Mouse (Mus musculus): ENCODE results near the gene Prim2. TPM values are rescaled to one million over a fixed set of nuclear protein-coding genes. Genes with fewer than 3 reads are reported as not detected.
A peak's percentile ranks its signal among the peaks of the same experiment; 100 is the strongest.
"Not testable (repeated sequence)": the region's sequence is repeated elsewhere in the genome, so short reads cannot be mapped to it uniquely, and the experiment has no call there.

Prim2 gene
- total RNA-seq, 1 experiment, result 39.0 TPM

DNA sequence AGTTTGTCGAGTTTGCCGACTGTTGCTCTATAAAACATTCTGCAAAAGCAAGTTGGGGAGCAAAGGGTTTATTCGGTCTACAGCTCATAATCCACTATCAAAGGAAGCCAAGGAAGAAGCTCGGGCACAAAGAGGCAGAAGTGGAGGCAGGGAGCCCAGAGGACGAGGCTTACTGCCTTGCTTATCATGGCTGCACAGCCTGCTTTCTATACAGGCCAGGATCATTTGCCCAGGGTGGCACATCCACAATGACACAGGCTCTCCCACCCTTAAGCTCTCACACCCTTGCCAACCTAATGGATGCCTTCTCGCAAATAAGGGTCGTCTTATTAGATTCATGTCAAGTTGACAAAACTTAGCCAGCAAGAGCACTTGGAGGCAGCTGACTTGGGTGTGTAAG is 30.4 kb downstream of the Prim2 start:
- no peak for DNase-seq (ENCODE audit: low read depth, low spot score)
- Histone ChIP-seq H3K4me1 (ENCODE audit: control insufficient read depth in 2 of 2, insufficient read depth in 2 of 2, low read length in 2 of 2, poor library complexity in 1 of 2) (peaks cover 2 to 6% of the 10 kb centered on the region in 2 experiments; a peak in 2 of 4 replicates), H3K27ac (ENCODE audit: insufficient read depth, low read depth, low read length, poor library complexity, severe bottlenecking) (no peak overlapping the region), H3K9me3 (ENCODE audit: control insufficient read depth, insufficient read depth, low read depth, low read length) (no peaks in the 10 kb centered on the region), H3K9ac (ENCODE audit: insufficient read depth, low read depth, low read length, poor library complexity, severe bottlenecking) (no peak overlapping the region), H3K4me3 (ENCODE audit: insufficient read depth in 1 of 2, low read depth in 1 of 2, low read length in 2 of 2, poor library complexity in 1 of 2, severe bottlenecking in 1 of 2) (no peak overlapping the region), H3K36me3 (ENCODE audit: control insufficient read depth, insufficient read depth, low read length, poor library complexity, severe bottlenecking) (no peaks in the 10 kb centered on the region; the same call in 1 of the 2 replicates)
- in situ Hi-C loops (cut with MboI; ENCODE audit: low sequenced_read_pairs in 2 of 2, unreplicated experiment in 2 of 2), result no loop called here
- TF ChIP-seq ZC3H11A (IDR thresholded peaks at IDR 0.05; ENCODE audit: borderline replicate concordance, low read depth, low read length), result no peak

DNA sequence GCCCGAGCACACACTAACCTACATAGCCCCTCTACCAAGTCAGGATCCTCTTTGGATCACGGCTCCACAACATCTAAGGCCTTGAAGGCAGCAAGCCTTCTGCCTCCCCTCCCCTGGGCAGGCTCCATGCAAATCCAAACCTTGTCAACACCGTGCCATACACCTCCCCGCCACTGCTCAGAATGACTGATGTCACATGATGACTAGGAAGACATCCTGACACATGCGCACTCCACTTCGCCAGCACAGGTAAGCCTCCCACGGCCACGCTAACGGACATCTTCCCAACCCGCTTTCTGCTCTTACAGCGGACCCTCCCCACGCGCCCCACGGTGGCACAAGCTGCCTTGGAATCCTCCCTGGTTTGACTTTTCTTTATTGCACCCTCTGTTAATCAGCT is 31.8 kb downstream of the Prim2 start:
- peaks cover 2 to 6% of the 10 kb centered on the region in 2 experiments; a peak in 2 of 4 replicates for H3K4me1 ChIP-seq (ENCODE audit: control insufficient read depth in 2 of 2, insufficient read depth in 2 of 2, low read length in 2 of 2, poor library complexity in 1 of 2)
- in situ Hi-C loops (cut with MboI; ENCODE audit: low sequenced_read_pairs in 2 of 2, unreplicated experiment in 2 of 2), result no loop called here
- peak overlapping the region; percentile 50 for H3K9ac ChIP-seq (ENCODE audit: insufficient read depth, low read depth, low read length, poor library complexity, severe bottlenecking)
- H3K9me3 ChIP-seq (ENCODE audit: control insufficient read depth, insufficient read depth, low read depth, low read length), result no peaks in the 10 kb centered on the region
- H3K36me3 ChIP-seq (ENCODE audit: control insufficient read depth, insufficient read depth, low read length, poor library complexity, severe bottlenecking), result no peaks in the 10 kb centered on the region; the same call in 1 of the 2 replicates
- DNase-seq (ENCODE audit: low read depth, low spot score), result peak; percentile 50
- no peak for TF ChIP-seq MAFK (IDR thresholded peaks at IDR 0.05; ENCODE audit: insufficient read depth, low read depth, low read length)
- no peak for TF ChIP-seq CHD2 (IDR thresholded peaks at IDR 0.05; ENCODE audit: low read depth, low read length)
- no peak for TF ChIP-seq ZNF384 (IDR thresholded peaks at IDR 0.05; ENCODE audit: low read depth, low read length)
- TF ChIP-seq HCFC1 (IDR thresholded peaks at IDR 0.05; ENCODE audit: borderline replicate concordance, insufficient read depth, low read length), result no peak
- no peak for TF ChIP-seq ZC3H11A (IDR thresholded peaks at IDR 0.05; ENCODE audit: borderline replicate concordance, low read depth, low read length)
- peak overlapping the region; percentile 41 to 48 for H3K4me3 ChIP-seq (ENCODE audit: insufficient read depth in 1 of 2, low read depth in 1 of 2, low read length in 2 of 2, poor library complexity in 1 of 2, severe bottlenecking in 1 of 2)
- H3K27ac ChIP-seq (ENCODE audit: insufficient read depth, low read depth, low read length, poor library complexity, severe bottlenecking), result no peak overlapping the region

DNA sequence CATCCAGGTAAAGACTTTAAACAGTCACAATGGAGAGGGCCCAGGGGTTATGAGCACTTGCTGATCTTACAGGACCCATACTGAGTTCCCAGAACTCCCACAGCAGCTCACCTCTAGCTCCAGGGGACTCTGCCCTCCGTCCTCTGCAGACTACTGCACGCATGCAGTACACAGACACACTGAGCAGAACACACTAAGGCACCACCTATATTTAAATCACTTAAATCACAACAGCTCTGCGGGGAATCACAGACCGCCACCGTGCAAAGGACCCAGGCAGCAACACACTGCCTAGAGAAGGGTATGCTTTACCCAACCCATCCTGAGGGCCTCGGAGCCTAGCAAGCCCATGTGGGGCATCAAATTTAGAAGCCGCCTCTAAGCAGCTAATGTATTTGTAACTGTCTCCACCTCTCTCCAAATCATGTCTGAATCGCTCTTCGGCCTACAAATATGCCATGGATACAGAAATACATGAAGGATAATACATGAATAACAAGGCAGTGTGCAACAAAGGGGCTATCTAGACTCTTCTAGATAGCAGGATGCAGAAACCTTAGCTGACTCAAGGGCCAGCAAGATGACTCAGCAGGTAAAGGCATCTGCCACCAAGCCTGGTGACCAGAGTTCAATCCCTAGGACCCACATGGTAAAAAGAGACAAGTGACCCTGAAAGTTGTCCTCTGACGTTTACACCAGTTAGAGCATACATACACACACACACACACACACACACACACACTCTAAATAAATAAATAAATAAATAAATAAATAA is 33.0 kb downstream of the Prim2 start:
- H3K4me3 ChIP-seq (ENCODE audit: insufficient read depth in 1 of 2, low read depth in 1 of 2, low read length in 2 of 2, poor library complexity in 1 of 2, severe bottlenecking in 1 of 2), result peak overlapping the region; percentile 54
- no peaks in the 10 kb centered on the region for H3K9me3 ChIP-seq (ENCODE audit: control insufficient read depth, insufficient read depth, low read depth, low read length)
- DNase-seq (ENCODE audit: low read depth, low spot score), result peak; percentile 25
- peak overlapping the region; percentile 9 for H3K9ac ChIP-seq (ENCODE audit: insufficient read depth, low read depth, low read length, poor library complexity, severe bottlenecking)
- TF ChIP-seq HCFC1 (IDR thresholded peaks at IDR 0.05; ENCODE audit: borderline replicate concordance, insufficient read depth, low read length), result no peak
- peak; percentile 94 for TF ChIP-seq MAFK (IDR thresholded peaks at IDR 0.05; ENCODE audit: insufficient read depth, low read depth, low read length)
- no peak for TF ChIP-seq ZNF384 (IDR thresholded peaks at IDR 0.05; ENCODE audit: low read depth, low read length)
- no peak for TF ChIP-seq CHD2 (IDR thresholded peaks at IDR 0.05; ENCODE audit: low read depth, low read length)
- no peak for TF ChIP-seq ZC3H11A (IDR thresholded peaks at IDR 0.05; ENCODE audit: borderline replicate concordance, low read depth, low read length)
- peak overlapping the region; percentile 0 for H3K27ac ChIP-seq (ENCODE audit: insufficient read depth, low read depth, low read length, poor library complexity, severe bottlenecking)
- no peaks in the 10 kb centered on the region; the same call in 1 of the 2 replicates for H3K36me3 ChIP-seq (ENCODE audit: control insufficient read depth, insufficient read depth, low read length, poor library complexity, severe bottlenecking)
- in situ Hi-C loops (cut with MboI; ENCODE audit: low sequenced_read_pairs in 2 of 2, unreplicated experiment in 2 of 2), result no loop called here
- peaks cover 0 to 6% of the 10 kb centered on the region in 2 experiments; a peak in 2 of 4 replicates for H3K4me1 ChIP-seq (ENCODE audit: control insufficient read depth in 2 of 2, insufficient read depth in 2 of 2, low read length in 2 of 2, poor library complexity in 1 of 2)

DNA sequence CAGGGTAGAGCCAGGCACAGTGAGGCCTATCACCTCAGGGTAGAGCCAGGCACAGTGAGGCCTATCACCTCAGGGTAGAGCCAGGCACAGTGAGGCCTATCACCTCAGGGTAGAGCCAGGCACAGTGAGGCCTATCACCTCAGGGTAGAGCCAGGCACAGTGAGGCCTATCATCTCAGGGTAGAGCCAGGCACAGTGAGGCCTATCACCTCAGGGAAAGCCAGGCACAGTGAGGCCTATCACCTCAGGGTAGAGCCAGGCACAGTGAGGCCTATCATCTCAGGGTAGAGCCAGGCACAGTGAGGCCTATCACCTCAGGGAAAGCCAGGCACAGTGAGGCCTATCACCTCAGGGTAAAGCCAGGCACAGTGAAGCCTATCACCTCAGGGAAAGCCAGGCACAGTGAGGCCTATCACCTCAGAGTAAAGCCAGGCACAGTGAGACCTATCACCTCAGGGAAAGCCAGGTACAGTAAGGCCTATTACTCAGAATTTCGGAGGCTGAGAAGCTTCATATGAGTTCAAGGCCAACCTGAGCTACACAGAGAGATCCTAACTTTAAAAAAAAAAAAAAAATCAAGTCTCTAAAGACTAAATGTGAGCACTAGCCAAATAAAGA is 38.5 kb downstream of the Prim2 start:
- in situ Hi-C loops (cut with MboI; ENCODE audit: low sequenced_read_pairs in 2 of 2, unreplicated experiment in 2 of 2); H3K9me3 ChIP-seq (ENCODE audit: control insufficient read depth, insufficient read depth, low read depth, low read length); H3K27ac ChIP-seq (ENCODE audit: insufficient read depth, low read depth, low read length, poor library complexity, severe bottlenecking); DNase-seq (ENCODE audit: low read depth, low spot score); H3K9ac ChIP-seq (ENCODE audit: insufficient read depth, low read depth, low read length, poor library complexity, severe bottlenecking); H3K36me3 ChIP-seq (ENCODE audit: control insufficient read depth, insufficient read depth, low read length, poor library complexity, severe bottlenecking); H3K4me1 ChIP-seq (ENCODE audit: control insufficient read depth in 2 of 2, insufficient read depth in 2 of 2, low read length in 2 of 2, poor library complexity in 1 of 2); H3K4me3 ChIP-seq (ENCODE audit: insufficient read depth in 1 of 2, low read depth in 1 of 2, low read length in 2 of 2, poor library complexity in 1 of 2, severe bottlenecking in 1 of 2): not testable (repeated sequence)

DNA sequence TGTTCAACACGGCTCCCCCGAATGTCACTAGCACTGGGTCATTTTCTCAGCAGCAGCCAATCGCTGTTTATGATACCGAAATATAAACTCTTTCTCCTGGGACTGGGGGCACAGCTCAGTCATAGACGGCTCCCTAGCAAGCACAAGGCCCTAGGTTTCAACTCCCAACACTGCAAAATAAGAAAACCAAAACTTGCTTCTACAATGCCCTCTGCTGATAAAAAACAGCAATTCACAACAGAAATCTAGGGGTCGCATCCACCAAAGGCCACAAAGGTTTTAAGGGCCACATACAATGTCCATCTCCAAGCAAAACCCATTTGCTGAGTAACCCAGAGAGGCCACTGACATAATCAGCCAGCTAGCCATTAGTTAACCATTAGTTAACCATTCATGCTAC is 41.8 kb downstream of the Prim2 start:
- H3K9me3 ChIP-seq (ENCODE audit: control insufficient read depth, insufficient read depth, low read depth, low read length), result no peaks in the 10 kb centered on the region
- H3K4me3 ChIP-seq (ENCODE audit: insufficient read depth in 1 of 2, low read depth in 1 of 2, low read length in 2 of 2, poor library complexity in 1 of 2, severe bottlenecking in 1 of 2), result no peak overlapping the region
- DNase-seq (ENCODE audit: low read depth, low spot score), result no peak
- H3K9ac ChIP-seq (ENCODE audit: insufficient read depth, low read depth, low read length, poor library complexity, severe bottlenecking), result no peak overlapping the region
- no peaks in the 10 kb centered on the region for H3K4me1 ChIP-seq (ENCODE audit: control insufficient read depth in 2 of 2, insufficient read depth in 2 of 2, low read length in 2 of 2, poor library complexity in 1 of 2)
- H3K36me3 ChIP-seq (ENCODE audit: control insufficient read depth, insufficient read depth, low read length, poor library complexity, severe bottlenecking), result peaks cover 9% of the 10 kb centered on the region
- in situ Hi-C loops (cut with MboI; ENCODE audit: low sequenced_read_pairs in 2 of 2, unreplicated experiment in 2 of 2), result no loop called here
- TF ChIP-seq ZC3H11A (IDR thresholded peaks at IDR 0.05; ENCODE audit: borderline replicate concordance, low read depth, low read length) (no peak), HCFC1 (IDR thresholded peaks at IDR 0.05; ENCODE audit: borderline replicate concordance, insufficient read depth, low read length) (no peak)
- H3K27ac ChIP-seq (ENCODE audit: insufficient read depth, low read depth, low read length, poor library complexity, severe bottlenecking), result no peak overlapping the region
